ENCODE assay signal across 22 mouse cellular contexts in genomic region chr2:79695939-79696338, GRCm38 (mm10). TPM values are rescaled to one million over a fixed set of nuclear protein-coding genes. Genes with fewer than 3 reads are reported as not detected.
DNase-seq lines count a peak whose midpoint lies in the region; ATAC-seq and TF ChIP-seq lines count a peak whose summit lies in the region.
"Had no signal": no experiment of that assay in that cellular context is flagged by ENCODE, and none has a peak within 500 bp of the region (broad histone marks: within the 10 kb centered on the region; RNA-seq: fewer than 3 reads in every experiment).

No protein-coding gene starts in this region.

- H3K4me3 ChIP-seq in lung, adult 2 months (replicated peaks; ENCODE audit: extremely low read depth, low read depth, low read length), result no peak overlapping the region
- no peak overlapping the region for H3K4me3 ChIP-seq in bone marrow macrophage, adult 2 months (ENCODE audit: insufficient read depth, low read length)
- H3K4me3 ChIP-seq in midbrain, embryonic 13.5 days (replicated peaks), result no peak overlapping the region
- H3K4me3 ChIP-seq: erythroblast, embryonic 14.5 days; heart, adult 2 months; intestine, embryonic 15.5 days had no signal

- no peak overlapping the region for H3K4me2 ChIP-seq in midbrain, embryonic 13.5 days (replicated peaks)
- H3K4me2 ChIP-seq: intestine, embryonic 15.5 days had no signal

- H3K9ac ChIP-seq in midbrain, embryonic 13.5 days (replicated peaks), result no peak overlapping the region
- H3K9ac ChIP-seq: intestine, embryonic 15.5 days; liver, embryonic 14.5 days had no signal

- ATAC-seq in neutrophil, adult 5-6 weeks (ENCODE audit: extremely low read depth, insufficient number of reproducible peaks, low FRiP score, poor library complexity, severe bottlenecking), result peak; percentile 73
- ATAC-seq in midbrain, embryonic 13.5 days, result no peak
- ATAC-seq: forebrain, embryonic 14.5 days had no signal

- no peaks in the 10 kb centered on the region for H3K9me3 ChIP-seq in midbrain, embryonic 13.5 days
- H3K9me3 ChIP-seq: G1E; intestine, embryonic 15.5 days had no signal

- peak overlapping the region; percentile 92 for H3K27ac ChIP-seq in bone marrow macrophage, adult 2 months (ENCODE audit: insufficient read depth, low read depth, low read length)
- H3K27ac ChIP-seq in midbrain, embryonic 13.5 days, result no peak overlapping the region
- H3K27ac ChIP-seq: heart, adult 2 months; intestine, embryonic 15.5 days; liver, embryonic 14.5 days; stomach, postnatal 0 days had no signal

- no peaks in the 10 kb centered on the region for H3K27me3 ChIP-seq in midbrain, embryonic 13.5 days
- H3K27me3 ChIP-seq: intestine, embryonic 15.5 days had no signal

- WGBS in lung, adult 2 months, result 62% methylated on average over 12 of the region's 12 CpGs
- WGBS in midbrain, embryonic 13.5 days, result 94% methylated on average over 12 of the region's 12 CpGs

- DNase-seq in lung, adult 18-20 months, result peak; percentile 10 to 20
- DNase-seq in lung, adult 2 months, result no peak
- peak; percentile 26 for DNase-seq in lung, postnatal 25 days (ENCODE audit: low spot score)
- DNase-seq in layer of hippocampus, adult 18-20 months (ENCODE audit: low spot score in 2 of 2), result no peak
- DNase-seq in kidney, postnatal 10 days, result no peak
- DNase-seq: left cerebral cortex, postnatal 4 days; retina, postnatal 1 day; thymus, postnatal 14 days had no signal

- H3K4me1 ChIP-seq in lung, adult 2 months (ENCODE audit: control insufficient read depth, insufficient read depth, low read length), result no peaks in the 10 kb centered on the region
- peaks cover 20% of the 10 kb centered on the region for H3K4me1 ChIP-seq in bone marrow macrophage, adult 2 months (ENCODE audit: control insufficient read depth, insufficient read depth, low read length)
- H3K4me1 ChIP-seq in midbrain, embryonic 13.5 days (replicated peaks), result no peaks in the 10 kb centered on the region
- H3K4me1 ChIP-seq: intestine, embryonic 15.5 days had no signal

- no peak for TF ChIP-seq CTCF in lung, adult 2 months (IDR thresholded peaks at IDR 0.05; ENCODE audit: insufficient read depth, low read length)
- TF ChIP-seq CTCF in bone marrow macrophage, adult 2 months (IDR thresholded peaks at IDR 0.05; ENCODE audit: low read depth, low read length), result no peak

- TF ChIP-seq POLR2A in lung, adult 2 months (IDR thresholded peaks at IDR 0.05; ENCODE audit: borderline replicate concordance, extremely low read depth, low read depth, low read length), result no peak
- TF ChIP-seq POLR2A in bone marrow macrophage, adult 2 months (IDR thresholded peaks at IDR 0.05; ENCODE audit: borderline replicate concordance, low read depth, low read length), result no peak

- H3K36me3 ChIP-seq in midbrain, embryonic 13.5 days, result no peaks in the 10 kb centered on the region
- H3K36me3 ChIP-seq: G1E; intestine, embryonic 15.5 days had no signal

RNA-seq across cellular contexts. Expression of gene Ppp1r1c, which starts 11.6 kb away (rescaled TPM):
- not detected in 2 replicates for polyA plus RNA-seq in lung, adult 2 months (2012; rRNA removed)
- not detected in 2 replicates for polyA plus RNA-seq in bone marrow macrophage, adult 2 months (2012; ENCODE audit: insufficient read depth, insufficient read length, missing spikeins)
- 0.58 TPM in 1 of 2 replicates, not detected in the other for total RNA-seq in neutrophil, adult 5-6 weeks (2017)
- under 1 TPM in 1 of 2 experiments, not detected in 1; 0.10 TPM for total RNA-seq in layer of hippocampus, adult 18-20 months (2021)
- 2.7 and 3.2 TPM in 2 replicates for polyA plus RNA-seq in midbrain, embryonic 13.5 days (2015; fragmentation: Nextera tagmentation; extraction: Ambion mirVana)
- total RNA-seq: adrenal gland, adult 18-20 months; left cerebral cortex, postnatal 4 days had no signal
- polyA plus RNA-seq: erythroblast, embryonic 14.5 days; G1E; heart, adult 2 months; heart, embryonic 16.5 days; intestine, embryonic 15.5 days; kidney, embryonic 14.5 days; liver, embryonic 14.5 days; small intestine, adult 2 months; stomach, postnatal 0 days had no signal

Comparison
In these comparisons a context has a peak if more than half of its experiments do, and no peak if none do; other contexts are left out.
1. DNase-seq: peak in lung, adult 18-20 months (2 of 2) and lung, postnatal 25 days (single experiment); none in lung, adult 2 months (single experiment), layer of hippocampus, adult 18-20 months (0 of 2) and kidney, postnatal 10 days (single experiment).